Mouse (Mus musculus) testis, adult 2 months (tissue): Measurements from ENCODE around the gene Pycr1. TPM values are rescaled to one million over a fixed set of nuclear protein-coding genes. Genes with fewer than 3 reads are reported as not detected.
"Not testable (repeated sequence)": the region's sequence is repeated elsewhere in the genome, so short reads cannot be mapped to it uniquely, and the experiment has no call there.

Experiments
- H3K27ac ChIP-seq: fragments of 200-500 bp; 2 replicates; pipeline ENCODE4 v1.5.1; 2012; ENCODE audit warnings: low read depth, low read length; ENCODE audit not compliant: control insufficient read depth, insufficient read depth
- H3K27me3 ChIP-seq: fragments of 200-500 bp; 2 replicates; pipeline ENCODE4 v1.6.1; 2012; ENCODE audit warnings: mild to moderate bottlenecking, low read length, moderate library complexity; ENCODE audit not compliant: control insufficient read depth, insufficient read depth
- H3K36me3 ChIP-seq: fragments of 200-500 bp; 2 replicates; pipeline ENCODE4 v1.6.1; 2012; ENCODE audit warnings: mild to moderate bottlenecking, low read length; ENCODE audit not compliant: control insufficient read depth, insufficient read depth
- H3K4me1 ChIP-seq: fragments of 200-500 bp; 2 replicates; pipeline ENCODE4 v1.6.1; 2012; ENCODE audit warnings: low read length; ENCODE audit not compliant: control insufficient read depth, insufficient read depth
- H3K4me3 ChIP-seq: fragments of 200-500 bp; 2 replicates; pipeline ENCODE4 v1.5.1; 2012; ENCODE audit warnings: low read depth, mild to moderate bottlenecking, low read length, moderate library complexity, mixed read lengths; ENCODE audit not compliant: control insufficient read depth
- CTCF ChIP-seq: fragments of 200-500 bp; IDR thresholded peaks from 2 replicates; pipeline ENCODE4 v1.5.1; 2012; ENCODE audit warnings: low read depth, mild to moderate bottlenecking, inconsistent platforms, low read length, moderate library complexity; ENCODE audit not compliant: control insufficient read depth, insufficient read depth, insufficient replicate concordance
- POLR2A ChIP-seq: fragments of 200-500 bp; IDR thresholded peaks from 2 replicates; pipeline ENCODE4 v1.6.1; 2012; ENCODE audit warnings: low read depth, mild to moderate bottlenecking, inconsistent platforms, low read length, moderate library complexity; ENCODE audit not compliant: control insufficient read depth
- polyA plus RNA-seq: library from polyadenylated mRNA; depleted of rRNA; stranded (reverse); fragments of >200 nt; gene quantifications from 2 replicates; pipeline ENCODE4 v1.2.3, GENCODE M21; 2012

The Pycr1 gene
- polyA plus RNA-seq, 1 experiment: 0.98 TPM

DNA sequence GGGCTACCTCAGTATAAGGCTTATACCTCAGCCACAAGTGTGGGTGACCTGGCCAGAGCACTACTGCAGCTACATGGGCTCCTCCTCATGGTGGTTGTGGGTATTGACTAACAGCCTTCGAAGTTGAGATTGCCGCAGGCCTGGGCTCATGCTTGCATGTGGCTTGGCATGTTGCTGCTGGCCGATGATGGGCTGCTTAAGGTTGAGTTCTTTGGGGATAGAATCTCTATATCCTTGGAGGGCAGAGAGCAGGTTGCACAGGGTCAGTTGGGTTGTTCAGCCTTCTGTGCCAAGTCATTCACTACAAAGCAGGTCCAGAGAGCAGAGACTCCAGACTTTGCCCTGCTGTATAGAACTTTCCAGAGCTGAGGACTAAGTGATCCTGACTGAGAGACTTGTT, 36.3 kb upstream of the Pycr1 start:
- no peak for TF ChIP-seq POLR2A
- peak; percentile 36; the same call in 1 of the 2 replicates for TF ChIP-seq CTCF
- Histone ChIP-seq H3K36me3 (no peaks in the 10 kb centered on the region), H3K27me3 (no peaks in the 10 kb centered on the region), H3K4me3 (no peak overlapping the region), H3K27ac (no peak overlapping the region), H3K4me1 (no peaks in the 10 kb centered on the region)

DNA sequence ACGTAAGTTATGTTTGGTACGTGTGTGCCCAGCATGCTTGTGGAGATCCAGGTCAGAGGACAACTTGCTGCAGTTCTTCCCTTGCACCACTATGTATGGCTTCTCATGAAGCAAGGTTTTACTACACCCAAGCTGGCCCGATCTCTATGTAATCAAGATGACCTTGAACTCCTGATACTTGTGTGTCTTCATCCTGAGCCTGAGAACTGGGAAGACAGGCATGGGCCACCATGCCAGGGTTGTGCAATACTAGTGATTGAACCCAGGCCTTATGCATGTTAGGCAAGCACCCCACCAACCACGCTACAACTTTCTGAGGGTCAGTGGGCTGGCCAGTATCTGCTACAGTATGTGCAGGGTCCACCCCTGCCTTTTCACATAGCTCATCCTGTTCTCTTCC, 33.4 kb upstream of the Pycr1 start:
- TF ChIP-seq POLR2A (no peak), CTCF (no peak)
- Histone ChIP-seq H3K27me3 (no peaks in the 10 kb centered on the region), H3K4me3 (no peak overlapping the region), H3K36me3 (no peaks in the 10 kb centered on the region), H3K4me1 (peaks cover 7% of the 10 kb centered on the region), H3K27ac (no peak overlapping the region)

DNA sequence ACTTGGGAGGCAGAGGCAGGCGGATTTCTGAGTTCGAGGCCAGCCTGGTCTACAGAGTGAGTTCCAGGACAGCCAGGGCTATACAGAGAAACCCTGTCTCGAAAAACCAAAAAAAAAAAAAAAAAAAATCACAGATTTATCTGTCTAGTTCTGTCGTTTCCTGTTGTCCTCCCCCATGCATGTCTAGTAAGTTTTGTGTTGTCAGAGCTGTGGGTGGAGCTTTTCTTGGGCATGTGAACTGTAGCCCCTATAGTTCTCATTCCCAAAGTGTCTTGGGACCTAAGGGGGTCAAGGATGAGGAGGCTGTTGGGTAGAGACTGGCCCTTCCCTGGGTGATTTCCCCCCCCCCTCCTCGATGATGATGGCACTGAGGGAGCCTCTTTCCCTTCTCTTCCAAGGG, 32.3 kb upstream of the Pycr1 start:
- not testable (repeated sequence) for H3K27ac ChIP-seq, H3K36me3 ChIP-seq, H3K4me3 ChIP-seq, H3K27me3 ChIP-seq, H3K4me1 ChIP-seq

DNA sequence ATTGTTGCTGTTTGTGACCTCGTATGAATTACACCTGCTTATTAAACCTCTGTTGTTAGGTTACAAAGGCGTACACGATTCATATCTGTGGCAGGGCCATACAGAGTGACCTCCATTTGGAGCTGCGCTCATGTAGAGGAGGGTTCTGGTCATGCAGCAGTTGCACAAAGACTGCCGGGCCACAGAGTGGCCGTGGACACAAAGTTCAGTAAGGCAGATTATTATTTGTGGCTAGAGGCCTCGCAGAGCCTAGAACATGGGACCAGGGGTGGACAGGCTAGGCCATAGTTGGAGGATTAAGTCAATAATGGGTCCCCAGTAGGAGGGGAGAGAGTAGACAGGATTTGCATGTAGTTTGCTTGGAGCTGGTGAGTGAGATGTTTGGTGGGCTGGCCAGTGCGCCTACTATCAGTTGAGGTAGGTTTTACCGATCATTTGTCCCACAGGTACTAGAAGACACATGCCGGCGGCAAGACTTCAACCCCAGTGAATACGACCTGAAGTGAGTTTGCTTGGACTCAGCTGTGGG, 30.1 kb upstream of the Pycr1 start:
- Histone ChIP-seq H3K4me3 (peak overlapping the region; percentile 88), H3K36me3 (no peaks in the 10 kb centered on the region), H3K4me1 (peaks cover 7% of the 10 kb centered on the region), H3K27ac (peak overlapping the region; percentile 78), H3K27me3 (no peaks in the 10 kb centered on the region)
- TF ChIP-seq CTCF: no peak

DNA sequence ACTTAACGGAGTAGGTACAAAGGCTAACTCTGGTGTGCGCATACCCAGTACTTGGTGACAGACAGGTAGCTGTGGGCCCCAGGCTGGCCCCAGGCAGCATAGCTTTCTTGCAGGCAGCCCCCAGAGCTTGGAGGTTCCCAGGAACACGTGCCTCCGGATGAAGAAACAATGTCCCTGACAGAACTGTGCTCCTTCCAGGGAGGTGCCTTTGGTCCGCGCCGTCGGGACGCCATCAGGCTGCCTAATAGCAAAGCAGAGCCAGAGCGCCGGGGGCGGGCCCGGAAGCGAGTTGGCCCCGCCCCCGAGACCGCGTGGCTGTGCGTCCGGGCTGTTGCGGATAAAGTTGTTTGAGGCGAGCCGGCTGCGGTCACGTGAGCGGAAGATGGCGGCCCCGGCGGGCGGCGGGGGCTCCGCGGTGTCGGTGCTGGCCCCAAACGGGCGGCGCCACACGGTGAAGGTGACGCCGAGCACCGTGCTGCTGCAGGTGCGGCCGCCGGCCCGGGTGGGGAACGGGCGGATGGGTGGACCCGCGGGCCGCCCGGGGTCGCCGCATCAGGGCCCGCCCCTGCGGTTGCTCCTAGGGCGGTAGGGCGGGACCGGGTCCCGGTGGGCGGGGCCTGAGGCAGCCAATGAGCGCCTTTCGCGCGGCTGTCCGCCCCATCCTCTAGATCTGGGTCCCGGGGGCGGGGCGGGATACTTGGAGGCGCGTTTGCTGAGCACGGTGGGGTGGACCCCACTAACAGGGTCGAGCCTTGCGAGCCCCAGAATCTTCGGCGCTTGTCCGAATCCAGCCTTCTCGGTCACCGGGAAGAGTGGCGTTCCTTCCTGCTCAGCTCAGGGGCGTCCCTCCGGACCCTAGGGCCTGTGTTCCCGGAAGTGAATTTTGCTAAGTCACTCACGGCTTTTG, 29.4 kb upstream of the Pycr1 start, which contains the start of gene Aspscr1:
Aspscr1 (plus strand) TSS at position 287 of the 907 bp plus-strand sequence.
- TF ChIP-seq CTCF (no peak), POLR2A (peak; percentile 62)
- Histone ChIP-seq H3K27me3 (no peaks in the 10 kb centered on the region), H3K27ac (peak within 1 kb of the TSS; percentile 92), H3K4me3 (peak within 1 kb of the TSS; percentile 88), H3K36me3 (no peaks in the 10 kb centered on the region), H3K4me1 (peaks cover 7% of the 10 kb centered on the region)

DNA sequence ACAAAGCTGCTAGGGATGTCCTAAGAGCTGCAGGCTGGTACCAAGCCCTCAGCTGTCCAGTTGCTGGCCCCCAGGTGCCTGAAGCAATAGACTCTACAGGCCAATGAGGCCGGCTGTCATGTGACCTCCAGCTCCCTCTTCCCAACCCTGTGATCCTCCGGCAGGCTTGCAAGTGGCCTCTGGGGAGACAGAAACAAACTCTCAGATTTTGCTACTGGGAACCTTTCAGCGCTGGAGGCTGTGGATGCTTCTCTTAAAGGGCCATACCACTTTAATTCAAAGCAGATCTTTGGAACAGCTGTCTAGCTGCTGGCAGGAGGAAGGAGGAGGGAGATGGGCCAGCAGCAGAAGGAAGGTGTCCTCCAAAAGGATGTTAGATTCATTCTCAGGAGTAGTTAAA, 23.0 kb upstream of the Pycr1 start:
- TF ChIP-seq CTCF (no peak), POLR2A (no peak)
- Histone ChIP-seq H3K27ac (no peak overlapping the region), H3K4me1 (no peaks in the 10 kb centered on the region), H3K36me3 (no peaks in the 10 kb centered on the region), H3K27me3 (no peaks in the 10 kb centered on the region), H3K4me3 (no peak overlapping the region)

DNA sequence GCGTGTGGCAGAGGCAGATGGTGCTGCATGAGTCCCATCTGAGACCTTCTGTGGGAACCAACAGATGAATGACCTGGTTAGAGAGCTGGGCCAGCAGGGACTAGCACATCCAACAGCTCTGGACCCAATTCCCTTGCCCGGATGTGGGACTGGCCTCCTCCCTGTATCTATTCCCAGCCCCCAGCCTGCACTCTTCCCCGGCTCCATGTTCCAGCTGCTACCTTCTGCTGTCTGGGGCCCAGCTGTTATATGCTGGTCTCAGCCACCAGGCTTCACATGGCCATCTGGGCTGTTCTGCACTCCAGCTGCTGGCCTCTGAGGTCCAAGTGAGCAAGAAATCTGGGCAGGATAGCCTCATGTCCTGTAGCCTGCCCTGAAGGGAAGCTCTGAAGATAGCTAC, 21.8 kb upstream of the Pycr1 start:
- H3K36me3 ChIP-seq: no peaks in the 10 kb centered on the region
- no peaks in the 10 kb centered on the region; the same call in 1 of the 2 replicates for H3K27me3 ChIP-seq
- H3K4me1 ChIP-seq: peaks cover 4% of the 10 kb centered on the region
- TF ChIP-seq CTCF (no peak), POLR2A (no peak)
- H3K27ac ChIP-seq: no peak overlapping the region
- H3K4me3 ChIP-seq: no peak overlapping the region
